Mouse (Mus musculus) liver, adult 2 months (tissue): ENCODE results near the gene Scamp2.

Experiments
- CTCF ChIP-seq: fragments of 200-500 bp; IDR thresholded peaks from 2 replicates; pipeline ENCODE4 v1.5.1; 2011; ENCODE audit warnings: low read depth, low read length, control low read depth
- POLR2A ChIP-seq: fragments of 200-500 bp; IDR thresholded peaks from 2 replicates; pipeline ENCODE4 v1.6.1; 2011; ENCODE audit warnings: low read length, control low read depth; ENCODE audit not compliant: insufficient read depth; ENCODE audit errors: extremely low read depth

- no peak for TF ChIP-seq CTCF
- no peak for TF ChIP-seq POLR2A
These were observed 37.0 kb upstream of the Scamp2 start for GRCm38 (mm10) chr9:57523754-57524153.
